Mouse (Mus musculus): ENCODE measurements around the gene Rnf24.
"Not testable (repeated sequence)": the region's sequence is repeated elsewhere in the genome, so short reads cannot be mapped to it uniquely, and the experiment has no call there.

Rnf24 gene

DNA sequence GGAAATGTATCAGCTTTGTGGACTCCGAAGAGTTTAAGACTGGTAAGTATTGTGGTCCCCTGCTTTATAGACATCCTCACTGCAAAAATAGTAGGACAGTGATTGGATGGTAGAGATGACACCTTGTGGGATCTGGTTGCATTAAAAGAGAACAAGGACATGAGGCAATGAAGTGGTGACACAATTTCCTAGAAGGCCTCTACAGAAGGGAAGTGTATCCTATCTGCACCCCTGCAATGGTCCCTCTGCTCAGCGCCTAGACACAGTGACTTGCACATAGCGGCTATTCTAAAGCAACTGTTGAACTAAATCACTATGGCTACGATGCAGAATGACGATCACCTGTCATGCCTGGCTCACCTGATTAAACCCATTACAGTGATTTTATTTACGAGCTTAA is 15.1 kb downstream of the Rnf24 start:
- DNase-seq (ENCODE audit: low spot score): no peak

DNA sequence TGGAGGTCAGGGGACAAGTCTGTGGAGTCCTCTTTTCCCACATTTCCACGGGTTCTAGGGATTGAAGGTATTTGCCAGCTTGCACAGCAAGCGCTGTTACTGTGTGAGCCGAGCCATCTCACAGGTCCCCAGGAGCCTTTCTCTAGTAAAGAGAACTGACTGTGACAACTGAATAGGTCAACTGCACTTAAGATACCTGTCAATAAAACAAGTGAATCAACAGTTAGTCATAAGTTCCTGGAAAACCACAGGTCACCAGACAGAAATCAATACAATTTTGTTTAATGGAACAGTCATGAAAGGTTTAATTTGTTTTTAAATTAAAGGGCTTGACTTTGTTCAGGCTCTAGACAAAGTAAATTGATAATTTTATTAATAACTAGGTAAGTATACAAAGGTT is 22.1 kb downstream of the Rnf24 start:
- DNase-seq (ENCODE audit: low spot score): no peak

DNA sequence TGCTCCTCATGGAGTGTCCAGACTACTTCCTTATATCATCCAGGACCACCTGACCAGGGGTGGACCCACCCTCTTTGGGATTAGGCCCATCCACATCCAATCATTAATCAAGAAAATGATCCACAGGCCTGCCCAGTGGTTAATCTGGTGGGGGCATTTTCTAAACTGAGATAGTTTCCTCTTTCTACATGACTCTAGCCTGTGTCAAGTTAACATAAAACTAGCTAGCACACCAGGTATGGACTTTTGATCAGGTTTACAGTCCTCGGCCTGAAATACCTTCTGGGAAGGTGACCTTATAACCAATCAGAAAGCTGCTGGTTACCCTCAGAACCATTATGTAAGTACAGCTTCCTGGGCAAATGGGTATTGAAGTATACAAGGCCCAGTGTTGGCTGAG is 23.7 kb downstream of the Rnf24 start:
- DNase-seq (ENCODE audit: low spot score): no peak

DNA sequence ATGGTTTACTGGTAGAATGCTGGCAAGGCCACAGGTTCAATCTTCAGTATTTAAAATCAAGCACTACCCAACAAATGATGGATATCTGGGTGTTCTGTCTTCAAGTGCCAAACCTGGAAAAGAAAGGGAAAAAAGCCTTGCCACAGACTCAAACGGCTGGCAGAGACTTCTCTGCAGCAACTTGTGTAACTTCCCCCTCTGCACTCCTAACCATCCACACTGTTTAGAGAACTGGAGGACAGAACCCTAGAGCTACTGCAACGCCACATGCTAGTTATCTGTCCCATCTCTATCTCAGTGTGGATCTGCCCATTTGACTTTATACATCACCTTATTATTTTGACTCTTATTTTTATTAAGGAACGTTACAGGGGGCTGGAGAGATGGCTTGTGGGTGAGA is 26.6 kb downstream of the Rnf24 start:
- no peak for DNase-seq (ENCODE audit: low spot score)

DNA sequence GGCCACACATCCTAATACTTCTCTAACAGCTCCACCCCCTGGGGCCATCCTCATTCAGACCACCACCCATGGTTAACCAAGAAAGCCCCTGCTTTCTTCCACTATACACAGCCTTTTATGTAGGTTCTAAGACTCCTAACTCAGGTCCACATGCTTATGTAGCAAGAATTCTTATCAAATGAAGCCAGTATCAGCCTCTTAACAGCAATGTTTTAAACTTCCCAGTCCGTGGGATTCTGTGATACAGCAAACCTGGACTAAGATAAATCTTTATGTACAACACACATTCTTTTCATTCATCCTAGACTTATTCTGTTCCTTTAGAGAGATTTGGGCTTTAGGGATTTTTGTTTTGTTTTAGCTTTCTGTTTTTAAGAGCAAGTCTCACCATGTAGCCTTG is 29.0 kb downstream of the Rnf24 start:
- no peak for DNase-seq (ENCODE audit: low spot score)

DNA sequence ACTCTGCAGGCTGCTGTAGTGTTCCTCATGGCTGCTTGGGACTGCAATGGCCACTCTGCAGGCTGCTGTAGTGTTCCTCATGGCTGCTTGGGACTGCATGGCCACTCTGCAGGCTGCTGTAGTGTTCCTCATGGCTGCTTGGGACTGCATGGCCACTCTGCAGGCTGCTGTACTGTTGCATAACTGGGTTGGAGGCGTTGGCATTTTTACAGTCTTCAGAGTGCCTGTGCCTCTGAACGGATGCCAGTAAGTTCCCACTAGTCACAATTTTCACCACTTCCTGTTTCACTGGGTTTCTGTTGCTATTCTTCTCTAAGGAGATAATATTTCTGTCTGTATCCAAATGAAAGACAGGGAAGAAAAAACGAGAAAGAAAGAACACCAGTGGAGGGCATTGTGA is 31.5 kb downstream of the Rnf24 start:
- DNase-seq (ENCODE audit: low spot score): not testable (repeated sequence)

DNA sequence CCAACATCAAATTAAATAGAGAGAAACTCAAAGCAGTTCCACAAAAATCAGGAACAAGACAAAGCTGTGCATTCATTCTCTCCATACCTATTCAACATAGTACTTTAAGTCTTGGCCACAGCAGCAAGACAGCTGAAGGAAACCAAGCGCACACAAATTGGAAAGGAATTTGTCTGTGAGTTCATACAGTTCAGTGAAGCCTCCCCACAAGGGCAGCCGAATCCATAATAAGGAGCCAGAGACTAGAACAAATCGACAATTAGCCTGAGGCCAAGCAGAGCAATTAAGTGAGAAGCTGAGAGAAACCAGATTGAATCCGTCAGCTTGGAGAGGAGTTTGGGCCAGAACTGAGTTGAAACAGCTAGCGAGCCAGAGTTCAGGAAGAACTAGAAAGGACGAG is 33.3 kb downstream of the Rnf24 start:
- DNase-seq (ENCODE audit: low spot score): no peak

DNA sequence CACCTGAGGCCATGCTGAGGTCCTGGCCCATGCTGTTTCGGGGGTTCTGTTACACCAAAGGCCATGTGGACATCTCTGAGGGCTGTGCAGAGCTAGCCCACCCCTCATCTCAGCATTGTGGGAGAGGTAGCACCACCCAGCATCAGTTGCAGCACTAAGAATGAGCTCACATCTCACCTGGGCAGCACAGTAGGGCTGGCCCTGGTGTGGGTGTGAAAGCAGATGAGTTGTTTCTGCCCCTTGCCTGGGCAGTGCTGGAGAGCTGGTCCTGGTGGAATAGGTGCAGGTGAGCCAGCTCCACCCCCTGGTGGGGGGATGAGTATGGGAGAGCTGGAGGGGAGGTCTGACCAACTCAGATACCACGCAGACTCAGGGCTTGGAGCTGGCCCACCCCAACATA is 36.5 kb downstream of the Rnf24 start:
- no peak for DNase-seq (ENCODE audit: low spot score)

DNA sequence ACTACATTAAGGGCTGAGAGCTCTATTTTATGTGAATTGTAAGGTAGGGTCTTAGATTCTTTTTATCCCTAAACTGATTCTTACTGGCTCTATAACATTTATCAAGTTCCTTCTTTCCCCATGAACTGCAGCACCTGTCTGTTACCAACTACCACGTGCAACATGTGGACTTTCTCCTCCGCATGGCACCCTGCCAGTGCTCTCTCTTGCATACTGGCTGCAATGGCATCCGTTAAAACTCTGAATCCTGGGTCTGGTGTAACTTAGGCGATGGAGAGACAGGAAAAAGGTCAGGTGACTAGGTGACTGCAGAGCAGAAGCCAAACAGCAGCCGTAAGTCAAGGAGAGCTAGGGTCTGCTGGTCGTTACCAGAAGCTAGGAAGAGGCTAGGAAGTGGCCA is 43.4 kb downstream of the Rnf24 start:
- DNase-seq (ENCODE audit: low spot score): no peak

DNA sequence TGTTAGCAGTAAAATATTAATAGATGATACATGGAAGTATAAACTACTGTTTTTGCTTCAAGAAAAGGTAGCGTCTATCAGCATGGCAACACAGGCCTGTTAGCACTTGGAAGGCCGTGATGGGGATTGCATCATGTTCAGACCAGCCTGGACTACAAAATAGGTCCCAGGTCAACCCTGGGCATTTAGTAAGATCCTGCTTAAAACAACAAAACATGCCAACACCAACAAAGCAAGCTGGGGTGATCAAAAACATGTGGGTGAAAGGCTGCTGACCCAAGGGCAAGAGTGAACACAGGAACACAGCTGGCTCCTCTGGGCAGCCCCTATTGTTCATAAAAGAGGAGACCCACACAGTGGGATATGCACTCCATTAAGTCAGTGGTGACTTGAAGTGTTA is 44.9 kb downstream of the Rnf24 start:
- no peak for DNase-seq (ENCODE audit: low spot score)

DNA sequence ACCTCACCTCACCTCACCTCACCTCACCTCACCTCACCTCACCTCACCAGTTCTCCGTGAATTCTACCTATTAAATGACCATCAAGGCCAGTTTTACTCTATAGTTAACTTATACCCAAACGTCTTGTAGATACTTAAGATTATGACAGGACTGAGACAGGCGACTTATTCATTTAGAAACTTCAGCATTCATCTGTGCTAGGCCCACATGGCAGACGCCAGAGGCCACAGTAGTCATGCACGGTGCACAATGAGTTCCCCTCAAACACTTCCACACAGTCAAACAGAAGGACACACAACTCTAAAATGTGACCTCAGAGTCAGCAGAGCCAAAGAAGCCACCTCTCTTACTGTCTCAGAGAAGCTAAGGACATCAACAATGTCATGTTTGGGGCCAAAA is 45.3 kb downstream of the Rnf24 start:
- no peak for DNase-seq (ENCODE audit: low spot score)

DNA sequence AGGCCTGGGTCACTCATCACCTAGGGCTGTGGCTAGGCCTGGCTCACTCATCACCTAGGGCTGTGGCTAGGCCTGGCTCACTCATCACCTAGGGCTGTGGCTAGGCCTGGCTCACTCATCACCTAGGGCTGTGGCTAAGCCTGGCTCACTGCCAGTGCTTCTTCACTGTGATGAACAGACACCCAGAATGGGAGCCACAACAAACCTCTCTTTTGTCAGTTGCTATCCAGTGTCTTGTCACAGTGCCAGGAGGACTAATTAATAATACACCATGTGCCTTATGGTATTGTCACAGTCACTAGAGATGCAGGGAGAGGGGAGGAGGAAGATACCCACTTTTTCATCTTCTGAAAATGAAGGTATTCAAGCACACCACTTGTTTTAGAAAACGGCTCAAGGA is 47.5 kb downstream of the Rnf24 start:
- not testable (repeated sequence) for DNase-seq (ENCODE audit: low spot score)

DNA sequence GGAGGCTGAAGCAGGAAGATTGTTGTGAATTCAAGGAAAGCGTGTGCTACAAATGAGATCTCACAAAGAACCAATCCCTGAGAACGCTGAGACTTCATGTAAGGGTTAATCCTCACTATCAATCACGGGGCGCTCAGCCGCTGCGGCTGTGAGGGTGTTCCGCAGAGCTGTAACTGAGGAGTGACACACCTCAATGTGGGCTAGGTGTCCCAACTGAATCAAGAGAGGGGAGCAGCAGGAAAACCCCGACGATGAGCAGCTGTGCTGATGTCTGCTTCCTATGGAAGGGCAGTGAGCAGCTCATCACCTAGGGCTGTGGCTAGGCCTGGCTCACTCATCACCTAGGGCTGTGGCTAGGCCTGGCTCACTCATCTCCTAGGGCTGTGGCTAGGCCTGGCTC is 48.2 kb downstream of the Rnf24 start:
- DNase-seq (ENCODE audit: low spot score): no peak

DNA sequence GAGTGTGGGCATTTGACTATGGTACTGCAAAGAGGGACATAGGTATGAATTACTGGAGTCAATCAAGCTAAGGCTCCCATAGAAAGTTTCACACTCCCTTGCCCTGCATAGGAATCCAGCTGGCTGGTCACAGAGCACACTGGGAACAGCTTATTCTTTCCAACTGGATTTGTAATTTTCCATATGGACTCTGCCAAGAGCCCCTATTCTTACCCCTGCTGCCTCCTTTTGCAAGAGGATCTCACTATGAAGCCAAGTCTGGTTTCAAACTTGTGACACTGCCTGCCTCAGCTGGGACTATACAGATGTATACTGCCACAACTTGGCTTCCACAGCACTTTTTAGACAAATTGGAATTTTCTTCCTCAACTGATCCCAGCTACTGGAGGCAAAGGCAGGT is 51.1 kb downstream of the Rnf24 start:
- DNase-seq (ENCODE audit: low spot score): no peak

DNA sequence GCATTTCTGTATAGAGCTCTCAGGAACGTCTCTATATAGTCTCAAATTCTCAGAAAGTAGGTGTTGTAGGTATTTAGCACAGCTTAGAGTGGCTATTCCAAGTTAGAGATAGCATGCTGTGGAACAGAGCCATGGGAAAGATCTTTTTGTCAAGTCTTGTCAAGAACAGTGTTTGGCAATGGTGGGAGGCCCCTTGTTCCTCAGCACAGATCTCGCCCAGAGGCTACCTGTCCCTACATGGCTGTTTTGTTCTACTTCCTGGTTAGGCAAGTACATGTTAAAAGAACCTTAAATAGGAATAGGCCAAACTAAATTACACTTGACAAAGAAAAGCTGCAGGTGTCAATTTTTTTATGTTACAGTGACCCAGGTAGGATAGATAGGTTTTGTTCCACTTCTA is 52.2 kb downstream of the Rnf24 start:
- no peak for DNase-seq (ENCODE audit: low spot score)

DNA sequence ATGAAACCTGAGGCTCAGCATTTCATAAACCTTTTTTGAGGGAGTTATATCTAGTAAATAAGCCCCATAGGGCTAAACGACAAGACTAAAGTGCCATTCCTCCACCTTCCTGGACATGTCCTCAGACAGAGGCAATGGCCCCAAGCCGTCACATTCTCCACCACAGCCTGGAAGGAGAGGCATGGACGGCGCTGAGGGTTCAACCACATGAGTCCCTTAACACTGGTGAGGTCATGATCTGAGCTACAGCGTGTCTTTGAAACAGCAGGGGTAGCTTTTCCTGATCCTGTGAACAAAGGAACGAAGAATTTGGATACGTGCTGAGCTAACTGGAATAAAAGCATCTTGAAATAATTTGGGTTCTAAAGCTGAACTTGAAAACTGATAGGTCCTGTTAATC is 54.0 kb downstream of the Rnf24 start:
- DNase-seq (ENCODE audit: low spot score): not testable (repeated sequence)

DNA sequence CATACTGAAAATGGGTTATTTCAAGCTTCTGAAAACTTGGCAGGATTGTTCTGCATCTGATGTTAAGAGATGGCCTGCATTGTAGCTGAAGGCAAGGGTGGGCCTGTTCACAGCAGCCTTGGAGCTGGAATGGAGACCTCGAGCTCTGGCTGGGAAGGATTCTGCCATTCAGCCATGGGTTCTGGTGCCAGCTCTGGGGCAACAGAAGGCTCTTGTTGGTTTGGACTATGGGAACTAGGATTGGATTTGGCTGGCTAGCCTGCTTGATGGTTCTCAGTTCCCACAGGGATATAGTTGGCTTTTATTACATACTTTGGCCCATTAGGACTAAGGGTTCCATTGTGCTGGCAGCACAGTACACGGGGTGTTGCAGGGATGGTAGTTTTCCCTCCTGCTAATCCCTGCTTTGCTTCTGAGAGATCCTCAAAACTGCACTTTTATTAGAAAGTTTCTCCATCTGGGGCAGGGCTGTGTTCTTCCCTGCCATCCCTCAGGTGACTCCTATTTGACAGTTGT is 55.9 kb downstream of the Rnf24 start:
- DNase-seq (ENCODE audit: low spot score): no peak

DNA sequence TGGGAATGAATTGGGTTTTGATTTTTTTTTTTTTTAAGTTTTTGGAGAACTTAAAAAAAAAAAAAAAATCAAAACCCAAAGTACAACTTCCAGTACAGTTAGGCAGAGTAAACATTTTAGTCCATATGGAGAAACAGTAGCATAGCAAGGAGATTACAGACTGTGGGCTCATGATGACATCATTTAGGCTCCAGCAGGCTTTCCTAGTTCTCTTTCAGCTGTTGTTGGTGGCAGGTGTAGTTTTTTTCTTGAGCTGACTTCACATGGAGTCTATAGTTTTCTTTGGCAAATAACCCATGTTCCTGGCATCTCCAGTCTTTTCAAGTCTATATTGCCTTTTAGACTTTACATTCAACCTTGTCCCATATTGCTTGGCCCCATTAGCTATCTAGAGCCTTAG is 62.0 kb downstream of the Rnf24 start:
- no peak for DNase-seq (ENCODE audit: low spot score)

DNA sequence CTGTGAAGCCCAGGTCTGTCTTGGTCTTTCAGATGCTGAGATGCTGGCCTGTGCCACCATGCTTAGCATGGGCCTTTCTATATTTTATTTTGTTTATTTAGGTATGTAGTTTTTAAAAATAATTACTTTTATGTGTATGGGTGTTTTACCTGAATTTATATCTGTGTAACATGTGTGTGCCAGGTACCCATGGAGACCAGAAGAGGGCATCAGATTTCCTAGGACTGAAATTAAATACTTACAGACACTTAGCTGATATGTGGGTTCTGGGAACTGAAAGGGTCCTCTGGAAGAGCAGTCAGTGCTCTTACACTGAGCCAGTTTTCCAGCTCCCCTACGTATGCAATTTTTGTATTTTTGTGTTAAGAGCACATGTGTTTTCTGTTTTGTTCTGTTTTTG is 66.4 kb downstream of the Rnf24 start:
- no peak for DNase-seq (ENCODE audit: low spot score)

DNA sequence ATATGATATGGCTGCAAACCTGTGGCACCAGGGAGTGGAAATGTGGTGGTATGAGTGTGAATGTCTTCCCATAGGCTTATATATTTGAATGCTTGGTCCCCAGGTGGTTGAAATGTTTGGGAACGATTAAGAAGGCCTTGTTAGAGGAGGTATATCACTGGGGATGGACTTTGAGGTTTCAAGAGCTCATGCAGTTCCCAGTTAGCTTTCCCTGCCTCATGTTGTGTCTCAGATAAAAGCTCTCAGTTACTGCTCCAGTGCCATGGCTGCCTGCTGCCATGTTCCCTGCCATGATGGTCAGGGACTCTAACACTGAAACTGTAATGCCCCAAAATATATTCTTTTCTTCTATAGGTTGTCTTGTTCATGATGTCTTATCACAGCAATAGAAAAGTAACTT is 71.1 kb downstream of the Rnf24 start:
- DNase-seq (ENCODE audit: low spot score): no peak

DNA sequence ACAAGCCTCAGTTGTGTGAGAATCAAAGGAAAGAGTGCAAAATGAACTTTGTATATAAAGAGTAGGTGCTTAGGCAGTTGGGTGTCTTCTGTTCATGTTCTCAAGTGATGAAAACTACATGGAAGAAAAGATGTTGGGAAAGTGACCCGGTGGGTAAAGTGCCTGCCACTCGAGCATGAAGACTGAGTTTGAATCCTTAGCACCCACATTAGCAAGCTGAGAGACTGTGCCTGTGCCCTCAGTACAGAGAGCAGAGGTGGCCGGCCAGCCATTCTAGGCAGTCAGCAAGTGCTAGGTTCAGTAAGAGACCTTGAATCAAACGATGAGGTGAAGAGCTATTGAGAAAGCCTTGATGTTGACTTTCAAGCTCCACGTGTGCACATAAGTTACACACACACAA is 76.0 kb downstream of the Rnf24 start:
- DNase-seq (ENCODE audit: low spot score): no peak

DNA sequence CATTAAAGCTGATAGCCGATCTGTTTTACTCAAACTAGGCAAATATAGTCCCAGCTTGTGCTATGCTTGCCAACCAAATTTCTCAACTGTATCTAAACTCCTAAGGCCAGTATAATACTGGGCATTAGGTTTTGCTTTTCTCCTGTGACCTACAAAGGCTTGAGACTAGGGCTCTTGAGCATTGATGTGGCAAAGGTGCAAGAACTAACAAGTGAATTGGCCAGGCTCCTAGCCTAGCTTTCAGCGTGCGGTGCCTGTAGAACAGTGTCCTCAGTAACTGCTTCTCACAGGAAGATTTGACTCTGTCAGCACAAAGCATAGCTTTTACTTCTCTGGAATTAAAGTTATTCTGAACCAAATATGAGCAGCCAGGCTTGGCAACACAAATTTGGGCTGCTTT is 77.2 kb downstream of the Rnf24 start:
- DNase-seq (ENCODE audit: low spot score): no peak

DNA sequence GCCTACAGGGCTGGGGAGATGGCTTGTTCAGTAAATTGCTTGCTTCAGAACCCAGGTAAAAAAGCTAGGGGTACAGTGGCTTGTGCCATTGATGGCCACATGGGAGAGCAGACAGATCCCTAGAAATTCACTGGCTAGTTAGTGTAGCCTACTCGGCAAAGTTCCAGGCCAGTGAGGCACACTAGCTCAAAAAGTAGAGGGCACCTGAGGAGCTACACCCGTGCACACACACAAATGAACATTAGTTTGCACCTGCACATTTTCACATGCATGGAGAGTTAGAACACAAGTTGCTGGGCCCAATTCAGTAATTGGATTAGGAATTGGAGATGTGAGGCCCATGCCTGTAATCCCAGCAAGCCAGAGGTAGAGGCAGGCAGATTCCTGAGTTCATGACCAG is 87.6 kb downstream of the Rnf24 start:
- DNase-seq (ENCODE audit: low spot score): no peak

DNA sequence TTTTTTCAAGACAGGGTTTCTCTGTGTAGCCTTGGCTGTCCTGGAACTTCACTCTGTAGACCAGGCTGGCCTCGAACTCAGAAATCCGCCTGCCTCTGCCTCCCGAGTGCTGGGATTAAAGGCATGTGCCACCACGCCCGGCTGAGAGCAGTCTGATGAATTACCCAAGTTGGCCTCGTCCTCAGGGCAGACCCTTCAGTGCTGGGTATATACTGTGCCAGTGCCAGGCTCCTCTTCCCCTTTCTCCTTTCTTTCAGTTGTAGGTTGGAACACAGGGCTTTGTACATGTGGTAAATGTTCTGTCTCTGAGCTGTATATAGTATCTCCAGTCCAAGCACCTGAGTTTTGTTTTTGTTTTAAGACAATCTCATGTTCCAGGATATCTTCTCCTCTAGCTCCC is 88.7 kb downstream of the Rnf24 start:
- no peak for DNase-seq (ENCODE audit: low spot score)

All from ovary, adult 18-20 months (tissue).